Mouse (Mus musculus): ENCODE results near the gene C1qtnf5.

The C1qtnf5 gene

GRCm38 (mm10) chr9:44133287-44133686, 26.2 kb downstream of the C1qtnf5 start:
- DNase-seq = peak in 1 of 2 experiments; percentile 17

DNA sequence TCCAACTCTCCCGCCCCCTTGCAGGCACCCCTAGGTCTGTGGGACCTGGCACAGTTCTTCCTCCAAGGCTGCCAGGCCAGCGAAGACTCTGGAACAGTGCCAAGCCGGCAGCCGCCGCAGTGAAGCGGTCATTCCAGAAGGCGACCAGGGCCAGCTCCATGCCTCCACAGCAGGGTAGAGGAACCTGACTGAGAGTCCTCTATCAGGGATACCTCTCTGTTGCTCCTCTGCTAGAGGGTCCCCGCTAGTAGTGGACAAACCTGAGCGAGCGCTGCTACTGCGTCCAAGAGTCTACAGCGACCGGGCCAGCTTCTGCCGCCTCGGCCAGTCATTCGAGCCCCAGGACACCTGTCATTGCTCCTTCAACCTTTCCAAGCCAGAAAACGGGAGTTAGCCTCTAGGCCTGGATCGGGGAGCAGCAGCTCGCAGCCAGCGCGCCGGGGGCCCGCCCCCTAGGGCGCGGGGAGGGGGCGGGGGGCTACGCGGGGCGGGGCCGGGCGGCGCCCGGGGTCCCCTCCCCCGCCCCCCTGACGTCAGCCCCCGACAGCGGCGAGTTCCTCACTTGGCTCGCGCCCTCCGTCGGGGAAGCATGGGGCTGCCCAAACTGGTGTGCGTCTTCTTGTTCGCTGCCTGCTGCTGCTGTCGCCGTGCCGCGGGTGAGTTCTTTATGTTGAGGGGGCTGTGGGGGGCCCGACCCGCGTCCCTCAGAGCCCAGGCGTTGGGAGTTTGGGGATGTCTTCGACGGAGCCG, 27.2 kb downstream of the C1qtnf5 start, which contains the start of gene Mcam:
Mcam (plus strand) TSS at position 369 of the 750 bp plus-strand sequence.
- DNase-seq = peak; percentile 82 to 84

DNA sequence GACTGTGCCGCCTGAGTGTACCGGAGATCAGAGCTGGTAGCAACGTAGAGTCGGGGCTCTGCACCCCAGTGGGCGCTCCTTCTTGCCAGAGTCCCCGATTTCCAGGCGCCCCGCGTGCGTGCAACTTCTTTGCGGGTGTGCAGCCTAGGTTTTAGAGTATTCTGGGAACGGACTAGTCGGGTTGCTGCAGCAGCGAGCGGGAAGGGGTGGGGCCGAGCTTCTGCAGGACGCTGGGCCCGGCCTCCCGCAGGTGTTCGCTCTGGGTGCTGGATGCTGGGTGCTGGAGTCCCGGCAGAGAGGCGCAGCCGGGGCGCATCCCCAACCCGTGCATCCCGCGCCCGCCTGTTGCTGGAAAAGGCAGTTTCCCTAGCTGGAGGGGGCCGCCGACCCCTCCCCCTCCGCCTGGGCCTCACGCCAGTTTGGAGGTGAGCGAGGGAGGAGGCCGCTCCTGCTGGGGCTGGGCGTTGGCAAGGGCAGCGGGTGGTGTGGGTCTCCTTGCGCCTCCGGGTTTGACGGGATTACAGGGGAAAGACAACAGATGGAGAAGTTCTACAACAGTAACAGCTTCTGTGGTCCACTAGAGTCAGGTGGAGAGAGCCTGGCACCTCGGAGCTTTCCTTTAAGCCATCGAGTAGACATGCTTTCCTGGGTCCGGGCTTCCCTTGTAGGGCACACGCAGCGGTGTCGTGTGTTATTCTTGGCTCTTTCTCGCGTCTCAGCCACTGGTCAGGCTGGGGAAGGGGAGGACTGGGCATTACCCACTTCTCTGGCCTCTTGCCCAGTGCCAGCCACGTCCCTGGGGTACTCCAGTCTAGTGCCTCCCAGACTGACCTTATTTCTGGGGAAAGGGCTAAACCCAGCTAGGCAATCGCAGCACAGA, 28.0 kb downstream of the C1qtnf5 start:
- DNase-seq = peak; percentile 73 to 81

- peak; percentile 39 to 46 for DNase-seq
Observed at GRCm38 (mm10) chr9:44135731-44136411, 28.8 kb downstream of the C1qtnf5 start.

GRCm38 (mm10) chr9:44137846-44138245, 30.8 kb downstream of the C1qtnf5 start:
- DNase-seq = peak in 1 of 2 experiments; percentile 10

- DNase-seq = no peak
Observed at GRCm38 (mm10) chr9:44141951-44142350, 34.9 kb downstream of the C1qtnf5 start.

- no peak for DNase-seq
Observed at GRCm38 (mm10) chr9:44143421-44143820, 36.4 kb downstream of the C1qtnf5 start.

DNA sequence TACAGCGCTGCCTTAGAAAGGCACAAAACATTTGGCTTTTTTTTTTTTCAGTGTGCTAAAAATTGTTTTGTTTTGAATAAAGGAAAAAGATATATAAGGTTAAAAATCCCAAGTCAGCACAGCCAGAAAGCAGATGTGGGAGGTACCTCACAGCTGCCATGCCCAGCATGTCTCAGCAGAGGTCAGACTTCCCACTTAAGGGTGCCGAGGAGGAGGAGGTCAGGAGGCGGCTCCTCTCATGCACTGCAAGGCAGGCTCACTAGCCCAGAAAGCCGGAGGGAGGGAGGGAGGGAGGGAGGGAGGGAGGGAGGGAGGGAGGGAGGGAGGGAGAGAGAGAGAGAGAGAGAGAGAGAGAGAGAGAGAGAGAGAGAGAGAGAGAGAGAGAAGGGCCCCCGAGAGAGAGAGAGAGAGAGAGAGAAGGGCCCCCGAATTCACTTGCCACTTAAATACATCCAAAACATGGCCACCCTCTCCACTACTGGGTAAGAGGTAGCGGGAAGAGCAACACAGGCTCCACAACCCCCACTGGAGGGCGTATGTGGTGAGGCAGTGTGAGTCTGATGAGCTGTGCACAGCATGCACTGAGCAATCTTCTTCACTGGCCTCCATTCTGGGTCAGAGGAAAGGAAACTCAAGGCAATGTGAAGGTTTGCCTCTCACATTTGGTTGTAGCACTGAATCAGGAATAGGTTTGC, 37.1 kb downstream of the C1qtnf5 start:
- peak; percentile 55 to 72 for DNase-seq

DNA sequence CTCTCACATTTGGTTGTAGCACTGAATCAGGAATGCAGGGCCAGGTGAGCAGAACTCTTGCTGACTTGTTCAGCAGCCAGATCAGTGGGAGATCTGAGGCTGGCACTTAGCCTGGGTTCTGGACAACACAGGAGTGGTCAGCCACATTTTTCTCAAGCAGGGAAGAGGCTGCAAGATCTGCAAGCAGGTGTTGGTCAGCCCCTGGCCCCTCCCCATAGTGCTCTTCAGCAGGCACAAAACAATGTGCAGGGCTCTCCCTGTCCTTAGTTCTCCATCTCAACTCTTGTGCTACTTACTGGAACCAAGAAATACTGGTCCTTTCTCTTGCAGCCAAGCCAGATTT, 37.6 kb downstream of the C1qtnf5 start:
- no peak for DNase-seq

- DNase-seq = no peak
Observed at GRCm38 (mm10) chr9:44147290-44147689, 40.2 kb downstream of the C1qtnf5 start.

Data from lung, postnatal 4 days (tissue).